Mouse (Mus musculus) adrenal gland, postnatal 4 days (tissue): ENCODE measurements around the gene Gm14151. TPM values are rescaled to one million over a fixed set of nuclear protein-coding genes. Genes with fewer than 3 reads are reported as not detected.
A peak's percentile ranks its signal among the peaks of the same experiment; 100 is the strongest.
"Not testable (repeated sequence)": the region's sequence is repeated elsewhere in the genome, so short reads cannot be mapped to it uniquely, and the experiment has no call there.

Source experiments
- DNase-seq, 2 experiments: peaks; one replicate each; pipeline ENCODE4 v3.0.0; 2021 to 2022; ENCODE audit warnings: low spot score in 2 of 2, mixed read lengths in 2 of 2
- long read RNA-seq, 2 experiments: library from polyadenylated mRNA; stranded (forward); transcript quantifications; one replicate each; pipeline ENCODE4 v2.0.0; 2021
- total RNA-seq, 2 experiments: library from RNA; stranded (reverse); gene quantifications; 2 replicates each; pipeline ENCODE4 v1.2.3; 2021

Gene Gm14151
- not detected for total RNA-seq
- long read RNA-seq, experiment 1 = 0 reads
- long read RNA-seq, experiment 2 = 0 reads

GRCm38 (mm10) chr2:151092250-151092649 is at the start of gene Gm14151:
Gene Gm14151 (minus strand): TSS chr2:151092350.
- not testable (repeated sequence) for DNase-seq

GRCm38 (mm10) chr2:151097945-151098344 is 5.8 kb upstream of the Gm14151 start, which contains the start of gene Gm14147:
Gene Gm14147 (plus strand): TSS chr2:151098245.
- DNase-seq = not testable (repeated sequence)

- DNase-seq = no peak
Observed at GRCm38 (mm10) chr2:151056637-151057036, 35.5 kb downstream of the Gm14151 start.

GRCm38 (mm10) chr2:151040411-151040810 is 51.7 kb downstream of the Gm14151 start:
- DNase-seq = no peak

- DNase-seq = no peak
Observed at GRCm38 (mm10) chr2:151039726-151040125, 52.4 kb downstream of the Gm14151 start.

- DNase-seq = peak; percentile 74 to 91
Observed at GRCm38 (mm10) chr2:151039232-151039695, 52.9 kb downstream of the Gm14151 start, which contains the start of the genes Ninl and Nanp. Gene Ninl (minus strand): TSS chr2:151039382. Gene Nanp (minus strand): TSS chr2:151039398.

GRCm38 (mm10) chr2:151038811-151039222 is 53.3 kb downstream of the Gm14151 start:
- DNase-seq = no peak

GRCm38 (mm10) chr2:151037876-151038552 is 54.1 kb downstream of the Gm14151 start:
- DNase-seq = no peak

GRCm38 (mm10) chr2:151037292-151037691 is 54.9 kb downstream of the Gm14151 start:
- no peak for DNase-seq

Other genes starting within 250 kb of the Gm14151 start
- 10 to 100 TPM; 52.0 to 52.8 TPM for gene Abhd12, start 187.6 kb downstream of the Gm14151 start, total RNA-seq
- gene Gins1, start 186.9 kb downstream of the Gm14151 start, total RNA-seq = 10 to 100 TPM; 12.6 to 12.9 TPM
- gene Ninl, start 53.0 kb downstream of the Gm14151 start, total RNA-seq = 10 to 100 TPM; 29.1 to 31.7 TPM
- gene Nanp, start 53.0 kb downstream of the Gm14151 start, total RNA-seq = 10 to 100 TPM; 16.2 to 17.8 TPM
- gene Gm14147, start 5.9 kb upstream of the Gm14151 start, total RNA-seq = not detected